Mouse (Mus musculus) liver, embryonic 14.5 days (tissue): ENCODE results near the gene Actbl2.

ENCODE experiments used
- CTCF ChIP-seq: IDR thresholded peaks from 2 replicates; pipeline ENCODE4 v1.5.1; 2016; ENCODE audit warnings: antibody characterized with exemption, low read depth, control low read depth
- EP300 ChIP-seq: IDR thresholded peaks from 2 replicates; pipeline ENCODE4 v1.6.1; 2016; ENCODE audit warnings: antibody characterized with exemption, low read depth

DNA sequence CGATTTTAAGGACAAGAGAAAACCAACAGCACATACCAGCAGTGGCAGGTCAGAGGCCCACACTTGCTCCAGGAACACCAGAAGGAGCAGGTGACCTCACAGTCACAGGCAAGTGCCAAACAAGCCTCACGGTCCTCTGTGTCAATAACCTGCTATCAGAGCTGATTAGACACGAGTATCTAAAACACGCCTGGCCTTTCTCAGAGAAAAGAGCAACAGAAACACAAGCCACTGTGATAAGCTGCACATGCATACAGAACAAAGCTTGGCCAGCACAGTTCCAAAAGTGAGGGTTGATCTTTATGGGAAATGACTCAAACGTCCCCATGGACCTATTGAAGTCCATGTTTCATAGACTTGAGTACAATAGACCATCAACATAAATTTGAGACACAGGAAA is 41.2 kb downstream of the Actbl2 start:
- TF ChIP-seq CTCF (no peak), EP300 (no peak)
